Mouse (Mus musculus) embryo, embryonic 11.5 days (tissue): Measurements from ENCODE around the gene Man2b2.

Experiments
- DNase-seq: peaks from one replicate; pipeline ENCODE4 v3.0.0-alpha.2; 2012; ENCODE audit warnings: low read depth, low spot score

Gene Man2b2

DNA sequence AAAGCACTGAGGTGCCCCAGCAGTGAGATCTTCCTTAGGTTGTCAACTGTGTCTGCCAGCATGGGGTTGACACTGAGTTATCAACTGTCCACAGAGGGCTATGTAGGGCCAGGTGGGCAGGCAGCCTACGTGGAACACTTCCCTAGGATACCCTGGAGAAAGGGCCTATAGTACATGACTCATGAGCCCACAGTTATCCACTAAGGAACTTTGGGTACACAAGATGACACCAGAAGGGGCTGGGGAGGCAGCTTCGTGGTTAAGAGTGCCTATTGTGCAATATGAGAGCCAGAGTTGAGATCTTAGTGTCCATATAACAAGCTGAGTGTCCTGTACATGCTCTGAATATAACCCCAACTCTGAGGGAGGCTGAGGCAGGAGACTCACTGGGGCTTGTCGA lies 60.9 kb downstream of the Man2b2 start:
- no peak for DNase-seq

DNA sequence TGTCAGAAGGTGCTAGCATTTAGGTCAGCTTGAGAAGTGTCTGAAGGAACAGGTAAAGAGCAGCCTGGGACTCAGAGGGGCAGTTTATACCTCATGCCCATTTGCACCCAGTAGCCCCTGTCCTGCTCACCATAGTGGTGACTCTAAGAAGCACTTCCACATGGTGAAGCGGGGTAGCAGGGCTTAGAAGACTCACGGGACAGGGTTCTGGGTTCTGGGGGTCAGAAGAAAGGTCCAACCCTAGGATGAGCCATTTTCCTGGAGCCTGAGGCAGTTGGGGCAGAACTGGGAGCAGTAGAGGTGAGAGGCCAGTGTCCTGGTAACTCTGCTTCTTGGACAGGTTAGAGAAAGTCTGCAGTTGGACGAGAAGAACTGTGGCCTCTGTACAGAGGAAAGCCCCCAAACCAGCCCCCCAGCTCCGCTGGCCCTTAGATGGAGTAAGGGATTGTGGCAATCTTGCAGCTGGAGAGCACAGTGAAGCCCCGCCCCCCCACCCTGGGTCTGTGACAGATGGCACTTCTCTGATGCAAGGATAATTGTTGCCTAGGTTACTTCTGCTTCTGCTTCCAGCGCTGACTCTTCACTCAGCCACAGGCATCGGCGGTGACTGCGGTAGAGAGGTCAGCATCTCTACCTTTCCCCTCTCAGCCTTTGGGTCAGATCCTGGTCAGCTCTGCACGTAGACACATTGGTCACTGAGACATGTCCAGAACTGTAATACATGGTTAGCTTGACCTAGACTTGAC lies 63.3 kb downstream of the Man2b2 start:
- no peak for DNase-seq

DNA sequence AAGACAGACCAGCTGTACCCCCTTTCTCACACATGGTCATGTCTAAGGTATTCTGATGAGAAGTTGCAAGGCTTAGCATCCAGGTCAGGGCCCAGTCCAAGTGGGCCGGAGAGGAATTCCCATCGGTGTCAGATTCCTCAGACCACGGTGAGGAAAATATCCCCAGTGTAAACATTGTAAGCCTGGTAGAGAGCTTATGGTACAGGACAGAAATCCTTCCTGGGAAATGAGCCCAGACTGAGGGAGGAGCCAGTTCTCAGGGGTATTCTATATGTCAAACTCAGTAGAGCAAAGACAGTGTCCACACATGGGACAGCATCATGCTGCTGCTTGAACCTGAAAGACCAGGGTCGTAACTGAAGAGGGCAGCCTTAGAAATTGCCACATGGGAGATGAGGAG lies 70.6 kb downstream of the Man2b2 start:
- no peak for DNase-seq

DNA sequence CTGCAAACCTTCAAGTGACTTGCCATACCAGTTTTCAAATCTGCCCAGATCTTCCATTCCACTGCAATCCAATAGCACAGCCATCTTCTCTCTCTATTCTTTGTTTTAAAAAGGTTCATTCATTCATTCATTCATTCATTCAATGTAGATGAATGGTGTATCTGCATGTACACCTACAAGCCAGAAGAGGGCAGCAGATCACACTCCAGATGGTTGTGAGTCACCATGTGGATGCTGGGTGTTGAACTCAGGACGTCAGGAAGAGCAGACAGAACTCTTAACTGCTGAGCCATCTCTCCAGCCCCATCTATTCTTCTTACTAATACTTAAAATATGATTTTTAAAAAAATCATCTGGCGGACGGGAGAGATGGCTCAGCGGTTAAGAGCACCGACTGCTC lies 73.4 kb downstream of the Man2b2 start:
- no peak for DNase-seq
